Mouse (Mus musculus): ENCODE results near the gene Ackr3. TPM values are rescaled to one million over a fixed set of nuclear protein-coding genes. Genes with fewer than 3 reads are reported as not detected.

The Ackr3 gene
- total RNA-seq, 4 experiments from 2014 or later = 7.3 to 13.2 (median 10.2) TPM

- DNase-seq (ENCODE audit: low spot score in 2 of 2) = no peak
These were observed 47.4 kb downstream of the Ackr3 start for GRCm38 (mm10) chr1:90251156-90251555.

- no peak for DNase-seq (ENCODE audit: low spot score in 2 of 2)
These were observed 49.7 kb downstream of the Ackr3 start for GRCm38 (mm10) chr1:90253465-90253864.

- DNase-seq (ENCODE audit: low spot score in 2 of 2) = peak; percentile 26 to 36
These were observed 54.6 kb downstream of the Ackr3 start for GRCm38 (mm10) chr1:90258253-90258887.

GRCm38 (mm10) chr1:90260704-90261581, 57.2 kb downstream of the Ackr3 start:
- DNase-seq (ENCODE audit: low spot score in 2 of 2) = no peak

GRCm38 (mm10) chr1:90262380-90262779, 58.6 kb downstream of the Ackr3 start:
- DNase-seq (ENCODE audit: low spot score in 2 of 2) = no peak

Other genes with a start within 250 kb of the Ackr3 start
- gene Asb18, start 189.3 kb upstream of the Ackr3 start, total RNA-seq (2022) = 10 to 100 TPM; 20.8 to 25.7 (median 24.0) TPM
- gene Iqca, start 50.6 kb upstream of the Ackr3 start, total RNA-seq (2022) = not detected